Mouse (Mus musculus): ENCODE data around the gene Foxs1. TPM values are rescaled to one million over a fixed set of nuclear protein-coding genes. Genes with fewer than 3 reads are reported as not detected.

Foxs1 gene
- 4.8 TPM for polyA plus RNA-seq (2015; fragmentation: Illumina TruSeq; extraction: RNeasy Lipid Tissue Mini Kit (QIAGEN cat#74804); ENCODE audit: insufficient read depth, low read depth, low replicate concordance)

DNA sequence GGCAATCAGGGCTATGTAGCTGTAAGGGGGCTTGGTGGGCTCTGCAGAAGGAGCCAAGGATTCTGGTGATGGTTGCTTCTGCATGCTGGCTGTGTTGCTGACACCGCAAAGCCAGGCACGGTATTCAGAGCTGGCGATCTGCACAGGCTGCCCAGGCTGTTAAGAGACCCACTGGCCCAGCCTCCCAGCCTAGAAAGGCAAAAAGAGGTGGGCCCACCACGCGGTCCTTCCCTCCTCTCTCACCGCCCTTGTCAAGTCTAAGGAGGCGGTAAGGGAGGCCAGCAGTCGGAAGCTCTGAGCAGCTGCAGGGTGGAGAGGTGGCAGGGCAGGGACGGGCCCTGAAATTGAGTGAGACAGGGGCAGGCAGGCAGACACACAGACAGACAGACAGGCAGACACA lies at the start of gene Foxs1:
Foxs1 (minus strand) TSS at position 161 of the 400 bp plus-strand sequence.

DNA sequence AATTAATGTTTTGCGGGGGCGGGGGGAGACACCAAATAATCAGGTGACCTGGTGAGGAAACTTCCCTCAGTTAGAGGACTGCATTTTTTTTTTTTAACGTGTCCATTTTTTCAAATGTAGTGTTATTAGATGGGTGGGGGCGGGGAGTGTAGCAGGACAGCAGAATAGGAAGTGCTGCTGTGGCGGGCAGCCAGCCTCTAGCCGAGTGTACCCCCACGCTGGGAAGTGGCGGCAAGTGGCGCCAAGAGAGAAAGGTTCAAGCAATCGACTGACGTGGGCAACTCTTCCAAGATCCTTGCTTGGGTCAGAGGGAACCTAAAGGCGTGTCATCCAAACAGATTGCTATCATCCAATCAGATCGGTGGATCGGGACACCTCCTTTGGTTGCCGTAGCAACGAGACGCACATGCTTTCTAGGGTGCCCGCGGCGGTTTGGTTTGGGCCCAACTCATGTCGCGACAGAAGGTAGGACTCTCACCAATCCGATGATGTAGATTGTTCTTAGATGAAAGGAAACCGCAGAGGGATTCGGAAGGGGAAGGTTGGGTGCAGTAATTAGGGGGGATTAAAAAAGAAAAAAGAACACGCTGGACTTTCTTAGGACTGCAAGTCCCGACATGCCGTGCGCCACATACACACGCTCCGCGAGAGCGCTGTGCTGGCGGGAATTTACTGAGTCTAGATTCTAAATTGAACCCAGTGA lies 29.2 kb upstream of the Foxs1 start, which contains the start of gene Ttll9:
Ttll9 (plus strand) TSS at position 395 of the 703 bp plus-strand sequence.

DNA sequence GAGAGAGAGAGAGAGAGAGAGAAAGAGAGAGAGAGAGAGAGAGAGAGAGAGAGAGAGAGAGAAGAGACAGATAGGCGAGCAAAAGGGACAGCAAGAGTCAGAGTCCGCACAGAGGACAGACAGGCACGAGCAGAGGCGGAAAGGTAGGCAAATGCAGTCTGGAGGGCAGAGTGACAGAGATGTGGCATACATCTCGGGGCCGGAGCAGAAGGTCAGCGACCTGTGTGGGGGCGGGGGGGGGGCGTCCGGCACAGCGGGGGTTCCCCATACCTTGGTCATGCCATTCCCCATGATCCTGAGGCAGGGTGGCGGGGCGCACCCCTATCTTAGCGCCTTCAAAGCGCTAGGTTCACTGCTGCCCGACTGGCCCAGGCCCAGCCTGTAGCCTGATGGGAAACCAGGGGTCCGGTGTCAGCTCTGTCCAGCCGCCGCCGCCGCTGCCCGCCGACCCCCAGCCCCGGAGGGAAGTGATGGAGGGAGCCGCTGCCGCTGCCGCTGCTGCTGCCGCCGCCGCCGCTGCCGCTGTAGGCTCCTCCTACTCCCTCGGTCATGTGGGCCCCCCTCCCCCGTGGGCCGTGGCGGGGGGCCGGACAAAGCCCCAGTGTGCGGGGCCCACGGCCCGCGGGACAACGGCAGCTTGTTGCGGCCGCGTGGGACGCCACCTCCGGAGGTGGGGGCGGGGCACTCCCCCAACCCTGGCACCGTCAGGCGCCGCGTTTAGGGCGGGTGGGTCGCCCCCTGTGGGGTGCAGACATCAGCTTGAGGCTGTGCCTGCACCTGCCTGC lies 18.2 kb upstream of the Foxs1 start, which contains the start of gene Dusp15:
Dusp15 (minus strand) TSS at position 634 of the 785 bp plus-strand sequence.

DNA sequence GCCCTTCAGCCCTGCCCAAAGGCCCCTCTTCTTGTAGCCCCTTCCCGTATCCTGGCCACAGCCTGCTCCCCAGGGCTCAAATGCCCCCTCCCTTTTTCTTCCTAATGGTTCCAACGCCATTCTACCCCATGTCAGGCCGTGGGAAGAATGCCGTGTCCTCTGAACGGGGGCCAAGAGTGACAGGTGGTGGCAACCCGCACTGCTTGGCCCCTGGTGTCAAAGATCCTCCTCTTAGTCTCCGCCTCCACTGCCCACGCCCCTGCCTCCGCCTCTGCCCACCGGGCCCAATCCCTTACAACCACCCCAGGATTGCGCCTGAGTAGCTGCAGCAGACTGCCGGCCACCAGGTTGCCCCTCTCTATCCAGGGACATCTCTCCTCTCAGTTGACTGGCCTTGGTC lies 22.0 kb downstream of the Foxs1 start, which contains the start of gene Mylk2:
Mylk2 (plus strand) TSS at position 322 of the 400 bp plus-strand sequence.

Other genes starting within 250 kb of the Foxs1 start
- 4.3 TPM for gene Mcts2, start 246.2 kb downstream of the Foxs1 start, polyA plus RNA-seq (2015; fragmentation: Illumina TruSeq; extraction: RNeasy Lipid Tissue Mini Kit (QIAGEN cat#74804); ENCODE audit: insufficient read depth, low read depth, low replicate concordance)
- gene Id1, start 197.0 kb downstream of the Foxs1 start, polyA plus RNA-seq (2015; fragmentation: Illumina TruSeq; extraction: RNeasy Lipid Tissue Mini Kit (QIAGEN cat#74804); ENCODE audit: insufficient read depth, low read depth, low replicate concordance): 35.6 TPM
- gene Cox4i2, start 179.0 kb downstream of the Foxs1 start, polyA plus RNA-seq (2015; fragmentation: Illumina TruSeq; extraction: RNeasy Lipid Tissue Mini Kit (QIAGEN cat#74804); ENCODE audit: insufficient read depth, low read depth, low replicate concordance): not detected
- 13.2 TPM for gene Bcl2l1, start 101.5 kb downstream of the Foxs1 start, polyA plus RNA-seq (2015; fragmentation: Illumina TruSeq; extraction: RNeasy Lipid Tissue Mini Kit (QIAGEN cat#74804); ENCODE audit: insufficient read depth, low read depth, low replicate concordance)
- gene Tpx2, start 85.2 kb downstream of the Foxs1 start, polyA plus RNA-seq (2015; fragmentation: Illumina TruSeq; extraction: RNeasy Lipid Tissue Mini Kit (QIAGEN cat#74804); ENCODE audit: insufficient read depth, low read depth, low replicate concordance): not detected
- gene Mylk2, start 21.9 kb downstream of the Foxs1 start, polyA plus RNA-seq (2015; fragmentation: Illumina TruSeq; extraction: RNeasy Lipid Tissue Mini Kit (QIAGEN cat#74804); ENCODE audit: insufficient read depth, low read depth, low replicate concordance): not detected
- not detected for gene Dusp15, start 18.5 kb upstream of the Foxs1 start, polyA plus RNA-seq (2015; fragmentation: Illumina TruSeq; extraction: RNeasy Lipid Tissue Mini Kit (QIAGEN cat#74804); ENCODE audit: insufficient read depth, low read depth, low replicate concordance)
- not detected for gene Ttll9, start 29.3 kb upstream of the Foxs1 start, polyA plus RNA-seq (2015; fragmentation: Illumina TruSeq; extraction: RNeasy Lipid Tissue Mini Kit (QIAGEN cat#74804); ENCODE audit: insufficient read depth, low read depth, low replicate concordance)
- 34.0 TPM for gene Pdrg1, start 82.2 kb upstream of the Foxs1 start, polyA plus RNA-seq (2015; fragmentation: Illumina TruSeq; extraction: RNeasy Lipid Tissue Mini Kit (QIAGEN cat#74804); ENCODE audit: insufficient read depth, low read depth, low replicate concordance)
- not detected for gene Xkr7, start 98.6 kb upstream of the Foxs1 start, polyA plus RNA-seq (2015; fragmentation: Illumina TruSeq; extraction: RNeasy Lipid Tissue Mini Kit (QIAGEN cat#74804); ENCODE audit: insufficient read depth, low read depth, low replicate concordance)
- 17.8 TPM for gene Ccm2l, start 132.7 kb upstream of the Foxs1 start, polyA plus RNA-seq (2015; fragmentation: Illumina TruSeq; extraction: RNeasy Lipid Tissue Mini Kit (QIAGEN cat#74804); ENCODE audit: insufficient read depth, low read depth, low replicate concordance)
- 1.0 TPM for gene Hck, start 175.3 kb upstream of the Foxs1 start, polyA plus RNA-seq (2015; fragmentation: Illumina TruSeq; extraction: RNeasy Lipid Tissue Mini Kit (QIAGEN cat#74804); ENCODE audit: insufficient read depth, low read depth, low replicate concordance)
- 12.8 TPM for gene Tm9sf4, start 228.1 kb upstream of the Foxs1 start, polyA plus RNA-seq (2015; fragmentation: Illumina TruSeq; extraction: RNeasy Lipid Tissue Mini Kit (QIAGEN cat#74804); ENCODE audit: insufficient read depth, low read depth, low replicate concordance)

All from pancreas, adult 10 weeks (tissue).